Mouse (Mus musculus) liver, embryonic 14.5 days (tissue): Measurements from ENCODE around the gene Pdcd7.

Experiments used
- CTCF ChIP-seq: IDR thresholded peaks from 2 replicates; pipeline ENCODE4 v1.5.1; 2016; ENCODE audit warnings: antibody characterized with exemption, low read depth, control low read depth
- EP300 ChIP-seq: IDR thresholded peaks from 2 replicates; pipeline ENCODE4 v1.6.1; 2016; ENCODE audit warnings: antibody characterized with exemption, low read depth

DNA sequence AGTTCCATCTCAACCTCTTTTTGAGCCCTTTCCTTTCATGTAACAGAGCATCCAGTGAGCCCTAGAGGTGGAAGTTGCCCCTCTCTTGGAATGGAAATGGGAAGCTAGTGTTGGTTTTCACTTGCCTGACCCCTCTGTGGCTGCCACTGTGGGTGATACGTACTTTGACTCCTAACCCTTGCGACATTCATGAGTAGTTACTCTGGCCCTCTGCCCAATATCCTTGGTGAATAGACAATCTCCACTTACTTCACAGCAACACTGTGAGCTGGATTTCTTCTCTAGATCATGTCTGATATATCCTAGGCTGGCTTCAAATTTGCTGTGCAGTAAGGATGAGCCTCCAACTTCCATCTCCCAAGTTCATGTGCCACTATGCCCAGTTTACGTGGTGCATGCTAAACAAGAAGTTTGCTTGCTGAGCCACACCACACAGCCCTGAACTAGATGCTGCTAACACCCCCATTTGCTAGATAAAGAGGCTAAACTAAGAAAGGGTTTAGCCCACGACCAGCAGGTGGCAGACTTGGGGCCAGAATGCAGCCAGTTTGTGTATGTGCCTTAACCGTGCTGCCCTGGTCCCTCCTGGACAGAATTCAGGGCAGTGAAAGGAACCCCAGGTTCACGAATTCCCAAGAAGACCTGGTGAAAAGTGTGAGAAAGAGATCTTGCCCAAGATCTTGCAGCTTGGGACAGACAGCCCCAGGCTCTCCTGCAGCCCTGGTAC lies 46.9 kb downstream of the Pdcd7 start:
- peak; percentile 87 for TF ChIP-seq CTCF
- TF ChIP-seq EP300, result no peak
